Mouse (Mus musculus): ENCODE measurements at regions not wholly inside any gene's neighbourhood (a gene's known extent, or its start where the extent isn't known, plus 50 kb on each side); places are given as distances from the start of the nearest gene placed in this dataset.

DNA sequence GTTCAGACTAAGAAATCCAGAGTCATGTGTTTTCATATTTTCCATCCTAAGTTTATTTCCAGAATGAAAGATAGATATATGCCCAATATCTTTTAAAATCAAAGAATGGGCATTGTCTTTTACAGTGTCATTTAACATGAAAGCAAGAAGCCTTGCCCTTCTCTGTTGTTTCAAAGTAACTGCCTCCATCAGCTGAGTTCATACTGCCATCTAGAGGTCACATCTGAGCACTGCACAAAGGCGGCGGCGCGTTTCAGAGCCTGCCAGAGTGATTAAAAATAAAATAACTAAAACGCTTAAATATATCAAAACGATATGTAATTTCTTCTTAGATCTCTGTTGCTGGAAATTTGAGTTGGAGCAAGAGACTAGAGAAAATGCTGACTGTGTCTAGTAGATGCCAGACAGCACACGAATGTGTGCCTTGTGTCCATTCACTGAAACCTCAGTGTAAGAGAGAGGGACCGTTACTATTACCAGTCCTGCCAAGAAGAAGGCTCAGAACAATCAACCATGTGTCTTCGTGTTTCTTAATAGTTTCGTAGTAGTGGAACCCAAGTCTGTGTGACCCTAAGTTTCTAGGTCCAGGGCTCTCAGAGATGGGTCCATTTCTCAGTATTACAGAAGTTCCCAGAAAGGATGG lies 123.0 kb upstream of the Daam1 start:
- TF ChIP-seq POLR2A (IDR thresholded peaks at IDR 0.05; ENCODE audit: control insufficient read depth, extremely low read depth, insufficient read depth, low read length, poor library complexity) (no peak), CTCF (IDR thresholded peaks at IDR 0.05; ENCODE audit: borderline replicate concordance, control insufficient read depth, extremely low read depth, insufficient read depth, low read length, poor library complexity) (no peak)
